Mouse (Mus musculus): ENCODE results near the gene Cyp1a1. TPM values are rescaled to one million over a fixed set of nuclear protein-coding genes. Genes with fewer than 3 reads are reported as not detected.

Gene Cyp1a1
- polyA plus RNA-seq, 1 experiment, result 0.97 TPM

DNA sequence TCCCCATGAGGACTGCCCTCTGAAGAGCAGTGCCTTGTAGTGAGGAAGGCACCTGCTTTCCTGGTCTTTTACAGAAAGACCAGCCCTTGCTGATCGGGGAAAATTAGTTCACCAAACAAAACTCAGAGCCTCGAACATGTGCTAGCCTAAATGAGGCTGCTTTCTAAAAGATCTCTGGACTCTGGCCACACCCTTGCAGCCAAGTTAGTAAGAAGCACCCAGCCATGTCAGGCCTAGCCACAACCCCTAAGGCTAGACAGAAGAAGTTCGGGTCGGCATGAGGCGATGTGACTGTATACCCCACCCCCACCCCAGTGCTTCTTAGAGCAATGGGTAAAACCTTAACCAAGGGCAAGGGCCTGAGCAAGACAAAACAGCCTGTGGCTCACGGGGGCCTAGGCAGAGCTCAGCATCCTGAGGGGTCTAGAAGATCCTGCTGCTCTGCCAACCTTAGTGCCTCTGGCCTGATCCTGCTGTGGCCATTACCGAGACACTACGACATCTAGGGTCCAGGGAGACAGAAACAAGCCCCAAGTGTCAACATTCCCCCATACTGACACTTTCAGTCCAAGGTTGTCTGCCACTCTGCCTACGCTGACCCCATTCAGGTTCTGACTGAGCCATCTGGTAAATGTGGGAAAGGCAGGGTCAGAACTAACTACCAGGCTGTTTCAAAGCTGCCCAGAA lies 44.4 kb upstream of the Cyp1a1 start:
- peaks cover 45% of the 10 kb centered on the region for H3K4me1 ChIP-seq (ENCODE audit: control insufficient read depth, insufficient read depth, low read length)
- peak overlapping the region; percentile 26; the same call in 1 of the 2 replicates for H3K4me3 ChIP-seq (ENCODE audit: insufficient read depth, low read depth, low read length)
- no peaks in the 10 kb centered on the region for H3K27me3 ChIP-seq (replicated peaks; ENCODE audit: control insufficient read depth, insufficient read depth, low read length)
- 33% methylated on average over 9 of the region's 9 CpGs for WGBS
- peak overlapping the region; percentile 22 for H3K27ac ChIP-seq (ENCODE audit: insufficient read depth, low read depth, low read length)
- TF ChIP-seq CTCF (conservative IDR thresholded peaks at IDR 0.05; ENCODE audit: insufficient read depth, insufficient read length, low read depth, low read length), result no peak
- no peak for TF ChIP-seq POLR2A (IDR thresholded peaks at IDR 0.05; ENCODE audit: low read depth, low read length)
- DNase-seq, result peak; percentile 71
- H3K36me3 ChIP-seq (ENCODE audit: control insufficient read depth, insufficient read depth, low read length), result no peaks in the 10 kb centered on the region

- WGBS, result 30% methylated on average over 7 of the region's 7 CpGs
- H3K27ac ChIP-seq (ENCODE audit: insufficient read depth, low read depth, low read length), result peak overlapping the region; percentile 22
- DNase-seq, result peak; percentile 32
- TF ChIP-seq POLR2A (IDR thresholded peaks at IDR 0.05; ENCODE audit: low read depth, low read length), result no peak
- TF ChIP-seq CTCF (conservative IDR thresholded peaks at IDR 0.05; ENCODE audit: insufficient read depth, insufficient read length, low read depth, low read length), result no peak
- H3K27me3 ChIP-seq (replicated peaks; ENCODE audit: control insufficient read depth, insufficient read depth, low read length), result no peaks in the 10 kb centered on the region
- H3K36me3 ChIP-seq (ENCODE audit: control insufficient read depth, insufficient read depth, low read length), result no peaks in the 10 kb centered on the region
- peak overlapping the region; percentile 26; the same call in 1 of the 2 replicates for H3K4me3 ChIP-seq (ENCODE audit: insufficient read depth, low read depth, low read length)
- peaks cover 40% of the 10 kb centered on the region for H3K4me1 ChIP-seq (ENCODE audit: control insufficient read depth, insufficient read depth, low read length)
Measured at GRCm38 (mm10) chr9:57643856-57644180, 43.9 kb upstream of the Cyp1a1 start.

GRCm38 (mm10) chr9:57644442-57644943 lies 43.2 kb upstream of the Cyp1a1 start:
- TF ChIP-seq POLR2A (IDR thresholded peaks at IDR 0.05; ENCODE audit: low read depth, low read length), result no peak
- TF ChIP-seq CTCF (conservative IDR thresholded peaks at IDR 0.05; ENCODE audit: insufficient read depth, insufficient read length, low read depth, low read length), result no peak
- Histone ChIP-seq H3K4me1 (ENCODE audit: control insufficient read depth, insufficient read depth, low read length) (peaks cover 34% of the 10 kb centered on the region), H3K27me3 (replicated peaks; ENCODE audit: control insufficient read depth, insufficient read depth, low read length) (no peaks in the 10 kb centered on the region), H3K4me3 (ENCODE audit: insufficient read depth, low read depth, low read length) (peak overlapping the region; percentile 79), H3K36me3 (ENCODE audit: control insufficient read depth, insufficient read depth, low read length) (no peaks in the 10 kb centered on the region), H3K27ac (ENCODE audit: insufficient read depth, low read depth, low read length) (peak overlapping the region; percentile 42; the same call in 1 of the 2 replicates)
- peak; percentile 24 for DNase-seq
- 2% methylated on average over 18 of the region's 18 CpGs for WGBS

GRCm38 (mm10) chr9:57644944-57645893 lies 42.5 kb upstream of the Cyp1a1 start:
- WGBS, result under 1% methylated on average over 71 of the region's 85 CpGs
- Histone ChIP-seq H3K4me1 (ENCODE audit: control insufficient read depth, insufficient read depth, low read length) (peaks cover 27% of the 10 kb centered on the region), H3K27ac (ENCODE audit: insufficient read depth, low read depth, low read length) (peak overlapping the region; percentile 85), H3K4me3 (ENCODE audit: insufficient read depth, low read depth, low read length) (peak overlapping the region; percentile 79), H3K36me3 (ENCODE audit: control insufficient read depth, insufficient read depth, low read length) (no peaks in the 10 kb centered on the region), H3K27me3 (replicated peaks; ENCODE audit: control insufficient read depth, insufficient read depth, low read length) (no peaks in the 10 kb centered on the region)
- TF ChIP-seq POLR2A (IDR thresholded peaks at IDR 0.05; ENCODE audit: low read depth, low read length) (no peak), CTCF (conservative IDR thresholded peaks at IDR 0.05; ENCODE audit: insufficient read depth, insufficient read length, low read depth, low read length) (peak; percentile 85)
- peak; percentile 95 for DNase-seq

GRCm38 (mm10) chr9:57646551-57647103 lies 41.1 kb upstream of the Cyp1a1 start:
- Histone ChIP-seq H3K27me3 (replicated peaks; ENCODE audit: control insufficient read depth, insufficient read depth, low read length) (no peaks in the 10 kb centered on the region), H3K4me3 (ENCODE audit: insufficient read depth, low read depth, low read length) (no peak overlapping the region), H3K4me1 (ENCODE audit: control insufficient read depth, insufficient read depth, low read length) (peaks cover 15% of the 10 kb centered on the region), H3K36me3 (ENCODE audit: control insufficient read depth, insufficient read depth, low read length) (no peaks in the 10 kb centered on the region), H3K27ac (ENCODE audit: insufficient read depth, low read depth, low read length) (no peak overlapping the region)
- peak; percentile 46 for DNase-seq
- 70% methylated on average over 12 of the region's 12 CpGs for WGBS
- TF ChIP-seq POLR2A (IDR thresholded peaks at IDR 0.05; ENCODE audit: low read depth, low read length) (no peak), CTCF (conservative IDR thresholded peaks at IDR 0.05; ENCODE audit: insufficient read depth, insufficient read length, low read depth, low read length) (no peak)

DNA sequence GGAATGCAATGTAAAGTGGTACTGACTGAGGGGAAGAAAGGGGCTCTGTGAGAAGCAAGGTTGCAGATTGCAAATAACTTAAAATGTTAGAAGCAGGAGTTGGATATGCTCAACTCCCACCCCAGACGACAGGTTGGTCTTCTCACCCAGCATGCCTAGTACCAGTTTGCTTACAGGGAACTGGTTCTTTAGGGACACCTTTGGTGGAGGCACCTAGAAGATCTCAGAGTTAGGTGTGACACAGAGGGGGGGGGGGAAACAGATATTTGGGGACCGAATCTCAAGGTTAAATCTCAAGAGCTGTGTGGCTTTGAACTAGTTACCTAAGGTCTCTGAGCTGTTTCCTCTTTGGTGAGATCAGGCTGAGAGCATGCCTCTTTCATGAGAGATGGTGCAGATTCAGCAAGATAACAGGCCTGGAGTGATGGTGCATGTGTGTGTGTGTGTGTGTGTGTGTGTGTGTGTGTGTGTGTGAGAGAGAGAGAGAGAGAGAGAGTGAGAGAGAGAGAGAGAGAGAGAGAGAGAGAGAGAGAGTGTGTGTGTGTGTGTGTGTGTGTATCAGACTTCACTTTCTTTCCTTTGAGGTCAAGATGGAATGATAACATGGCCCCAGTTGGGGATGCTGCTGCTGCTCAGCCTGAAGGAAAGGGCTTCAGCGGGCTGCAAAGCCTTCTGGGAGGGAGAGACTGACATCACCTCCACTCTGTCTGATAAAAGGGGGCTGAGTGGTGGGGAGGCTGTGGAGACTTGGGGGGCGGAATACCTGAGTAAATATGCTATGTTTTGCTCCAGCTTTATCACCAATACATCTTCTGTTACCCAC lies 40.2 kb upstream of the Cyp1a1 start:
- Histone ChIP-seq H3K36me3 (ENCODE audit: control insufficient read depth, insufficient read depth, low read length) (no peaks in the 10 kb centered on the region), H3K27me3 (replicated peaks; ENCODE audit: control insufficient read depth, insufficient read depth, low read length) (no peaks in the 10 kb centered on the region), H3K4me1 (ENCODE audit: control insufficient read depth, insufficient read depth, low read length) (peaks cover 15% of the 10 kb centered on the region), H3K27ac (ENCODE audit: insufficient read depth, low read depth, low read length) (no peak overlapping the region), H3K4me3 (ENCODE audit: insufficient read depth, low read depth, low read length) (no peak overlapping the region)
- TF ChIP-seq CTCF (conservative IDR thresholded peaks at IDR 0.05; ENCODE audit: insufficient read depth, insufficient read length, low read depth, low read length), result no peak
- TF ChIP-seq POLR2A (IDR thresholded peaks at IDR 0.05; ENCODE audit: low read depth, low read length), result no peak
- WGBS, result 81% methylated on average over 4 of the region's 4 CpGs
- DNase-seq, result no peak

All from kidney, adult 2 months (tissue).